Mouse (Mus musculus) ovary, postnatal 14 days (tissue): Measurements from ENCODE around the gene Tnr.

Experiments used
- DNase-seq: peaks from one replicate; pipeline ENCODE4 v3.0.0; 2022; ENCODE audit warnings: low spot score

The Tnr gene

DNA sequence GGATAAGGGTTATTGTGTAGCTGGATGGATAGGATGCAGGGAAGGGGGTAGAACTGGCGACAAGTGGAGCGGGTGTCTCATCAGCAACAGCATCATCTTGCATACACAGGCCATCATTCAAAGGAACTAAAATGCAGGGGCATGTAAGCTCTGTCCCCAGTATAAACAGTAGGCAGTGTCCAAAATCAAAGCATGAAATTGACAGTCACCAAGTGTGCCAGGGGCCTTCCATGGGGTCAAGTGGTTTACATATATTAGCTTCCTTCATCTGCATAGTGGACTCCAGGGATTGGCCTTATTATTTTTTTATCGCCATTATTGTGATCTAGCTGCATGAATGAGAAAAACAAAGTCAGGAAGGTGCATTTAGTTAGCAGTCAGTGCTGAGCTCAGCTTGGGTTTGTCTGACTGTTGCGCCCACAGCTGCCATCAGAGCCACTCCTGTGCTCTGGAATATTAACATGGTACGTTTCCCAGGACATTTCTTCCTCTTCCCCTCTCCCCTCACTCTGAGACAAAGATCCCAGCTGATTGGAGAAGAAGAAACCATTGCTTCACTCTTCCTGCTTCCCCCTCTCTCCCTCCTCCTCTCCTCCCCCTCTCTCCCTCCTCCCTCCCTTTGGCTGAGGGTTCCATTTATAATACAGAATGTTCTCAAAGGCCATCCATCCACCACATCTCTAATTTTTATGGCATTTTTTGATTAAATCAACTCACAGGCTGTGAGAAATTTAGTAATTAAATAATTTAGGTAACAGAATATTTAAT lies 106.4 kb downstream of the Tnr start:
- DNase-seq = no peak

GRCm38 (mm10) chr1:159632558-159632957 lies 109.0 kb downstream of the Tnr start:
- DNase-seq = no peak

DNA sequence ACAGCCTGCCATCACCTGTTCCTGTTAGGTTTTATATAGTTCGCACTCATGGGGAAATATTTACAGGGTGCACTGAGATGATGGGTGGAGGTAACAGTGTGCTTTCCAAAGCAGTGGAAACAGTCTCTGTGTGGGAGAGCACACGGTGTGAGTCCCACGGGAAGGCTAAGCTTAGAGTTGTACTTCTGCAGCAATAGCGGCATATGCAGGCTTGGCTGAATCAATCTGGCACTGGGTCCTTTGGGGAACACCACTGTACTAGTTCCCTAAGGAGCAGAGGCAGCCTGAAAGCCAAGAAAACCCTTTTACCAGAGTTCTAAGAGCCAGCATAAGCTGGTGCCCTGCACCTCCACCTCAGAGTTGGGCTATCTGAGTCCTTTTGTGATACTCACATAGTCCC lies 115.8 kb downstream of the Tnr start:
- DNase-seq = no peak

DNA sequence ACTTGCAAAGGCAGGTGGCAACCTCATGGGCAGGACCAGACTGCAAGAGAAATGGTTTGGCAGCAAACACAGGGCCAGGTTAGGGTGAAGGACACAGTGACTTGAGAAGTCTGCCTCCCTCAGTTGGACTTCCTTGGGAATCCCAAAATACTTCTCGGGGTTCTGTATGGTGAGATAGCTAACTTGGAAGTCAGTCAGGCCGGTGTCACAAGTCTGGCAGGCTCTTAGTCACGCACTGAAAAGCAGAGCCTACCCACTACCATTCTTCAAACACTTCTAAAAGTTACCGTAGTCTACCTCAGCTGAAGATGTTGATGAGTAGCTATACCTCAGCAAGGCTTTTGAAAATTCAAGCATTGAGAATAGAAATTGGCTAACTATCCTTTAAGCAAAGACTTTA lies 122.2 kb downstream of the Tnr start:
- DNase-seq = no peak

- DNase-seq = no peak
These were observed 126.9 kb downstream of the Tnr start for GRCm38 (mm10) chr1:159650486-159650885.

DNA sequence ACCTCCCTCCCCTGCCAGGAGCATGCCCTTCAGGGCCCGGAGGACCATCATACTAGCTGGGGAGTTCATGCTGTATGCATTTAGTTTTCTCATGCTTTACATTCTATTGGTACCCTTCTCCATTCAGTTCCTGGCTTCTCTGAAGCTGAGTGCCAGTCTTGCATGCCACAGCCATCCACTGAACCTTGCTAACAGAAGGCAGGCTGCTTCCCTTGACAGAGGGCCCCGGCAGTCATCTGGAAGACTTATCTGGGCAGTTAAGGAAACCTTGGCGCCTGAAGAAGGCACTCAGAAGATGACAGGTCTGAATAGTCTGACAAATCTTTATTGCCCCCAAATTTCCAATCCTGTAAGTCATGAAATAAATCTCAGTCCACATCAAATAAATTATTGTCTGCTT lies 131.7 kb downstream of the Tnr start:
- no peak for DNase-seq

DNA sequence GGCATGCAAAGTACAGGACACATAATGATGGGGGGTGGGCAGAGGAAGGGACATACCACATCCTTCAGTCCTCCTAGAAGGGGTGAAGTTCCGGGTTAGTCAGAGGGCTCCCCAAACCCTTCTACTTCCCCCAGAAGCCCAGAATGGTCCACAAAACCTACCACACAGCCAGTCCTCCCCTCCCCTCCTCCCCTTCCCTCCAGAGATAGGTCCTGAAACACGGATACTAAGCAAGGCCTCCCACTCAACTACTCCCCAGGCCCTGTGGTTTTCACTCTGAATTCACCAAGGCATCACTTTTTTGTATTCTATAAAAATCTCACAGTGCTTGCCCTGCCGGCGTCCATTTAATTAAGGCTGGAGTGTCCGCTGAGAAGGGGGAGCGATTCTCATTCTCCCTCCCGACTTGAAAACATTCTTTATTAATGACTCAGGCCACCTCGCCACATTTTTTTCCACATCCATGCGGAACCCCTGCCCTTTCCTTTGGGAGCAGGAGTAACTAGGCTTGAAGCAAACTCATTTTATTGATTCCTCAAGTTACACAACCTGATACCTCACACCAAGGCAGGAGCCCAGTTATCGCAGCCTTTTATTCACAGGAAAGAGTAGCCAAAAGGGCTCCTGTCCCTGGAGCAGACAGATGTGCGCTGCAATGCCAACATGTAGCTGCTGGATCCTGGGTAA lies 134.4 kb downstream of the Tnr start:
- DNase-seq = no peak

DNA sequence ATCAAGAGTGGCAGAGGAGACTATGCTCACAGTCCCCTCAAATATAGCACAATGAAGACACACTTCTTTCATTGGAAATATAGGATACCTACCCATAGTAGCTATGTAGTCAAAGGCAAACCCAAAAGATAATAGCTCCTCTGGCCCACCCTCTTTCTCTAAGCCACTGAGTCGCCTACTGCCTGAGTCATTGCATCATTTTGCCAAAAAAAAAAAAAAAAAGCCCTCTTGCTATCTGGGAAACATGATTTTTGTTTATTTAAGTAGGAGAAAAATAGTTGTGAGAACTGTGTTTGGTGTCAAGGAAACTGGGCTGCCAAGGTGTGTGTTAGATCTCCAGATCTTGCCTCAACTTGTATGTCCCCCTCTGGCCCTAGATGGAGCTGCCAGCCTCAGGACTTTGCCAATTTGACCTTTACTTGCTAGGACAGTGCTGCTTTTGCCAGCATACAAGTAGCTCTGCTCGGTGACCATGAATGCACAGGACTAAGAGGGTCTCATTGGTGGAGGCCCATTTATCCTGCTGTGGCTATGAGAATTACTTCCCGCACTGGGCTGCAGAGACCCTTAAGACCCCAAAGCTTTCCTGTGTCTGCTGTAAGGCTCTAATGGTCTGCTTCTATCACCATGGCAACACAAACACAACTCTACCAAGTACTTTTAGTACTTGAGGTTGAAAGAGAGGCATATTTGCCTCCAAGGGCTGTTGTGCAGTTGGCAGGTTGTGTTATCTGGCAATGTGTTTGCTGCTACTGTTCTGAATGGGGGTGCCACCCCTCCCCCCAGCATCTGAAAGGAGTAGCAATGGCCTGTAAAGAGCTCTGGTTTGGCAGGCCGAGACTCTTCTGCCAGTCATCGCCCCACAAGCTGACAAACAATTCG lies 137.3 kb downstream of the Tnr start:
- no peak for DNase-seq

DNA sequence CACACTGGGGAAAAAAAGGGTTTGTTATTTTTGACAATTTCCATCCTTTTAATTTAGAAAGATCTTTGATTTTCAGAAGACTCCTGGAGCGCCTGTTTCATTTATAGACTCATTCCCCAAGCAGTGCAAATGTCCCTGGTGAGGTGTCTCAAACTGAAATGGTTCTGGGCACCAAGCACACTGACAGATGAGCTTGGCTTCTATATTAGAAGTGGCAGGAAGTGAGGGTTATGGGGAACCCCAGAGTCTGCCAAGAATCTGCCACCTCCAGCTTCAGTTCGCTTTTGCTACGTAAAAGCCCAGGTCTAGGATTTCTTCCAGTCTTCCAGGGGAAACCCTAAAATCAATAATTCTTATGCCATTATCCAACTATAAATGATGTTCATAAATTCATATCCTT lies 140.9 kb downstream of the Tnr start:
- no peak for DNase-seq

GRCm38 (mm10) chr1:159664945-159665344 lies 141.4 kb downstream of the Tnr start:
- DNase-seq = no peak

GRCm38 (mm10) chr1:159670629-159671150 lies 147.1 kb downstream of the Tnr start:
- no peak for DNase-seq

DNA sequence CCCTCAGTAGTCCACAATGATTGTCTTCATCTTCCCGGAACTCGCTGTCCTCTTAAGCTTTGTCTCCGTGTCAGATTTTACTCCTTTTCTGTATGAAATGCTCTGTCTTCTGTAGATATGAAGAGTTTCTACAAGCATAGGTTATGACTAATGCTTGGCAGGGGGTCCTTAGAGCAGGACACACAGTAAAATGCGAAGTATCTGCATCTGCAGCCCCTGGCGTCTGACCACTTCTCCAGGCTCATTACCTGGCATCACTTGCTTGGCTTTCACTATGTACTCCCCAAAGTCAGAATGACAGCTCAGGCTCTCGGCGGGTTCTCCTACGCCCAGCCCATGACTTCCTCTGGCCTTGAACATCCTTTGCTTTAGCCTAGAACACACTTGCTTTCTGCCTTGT lies 147.6 kb downstream of the Tnr start:
- DNase-seq = no peak

GRCm38 (mm10) chr1:159674240-159674639 lies 150.7 kb downstream of the Tnr start:
- DNase-seq = no peak

DNA sequence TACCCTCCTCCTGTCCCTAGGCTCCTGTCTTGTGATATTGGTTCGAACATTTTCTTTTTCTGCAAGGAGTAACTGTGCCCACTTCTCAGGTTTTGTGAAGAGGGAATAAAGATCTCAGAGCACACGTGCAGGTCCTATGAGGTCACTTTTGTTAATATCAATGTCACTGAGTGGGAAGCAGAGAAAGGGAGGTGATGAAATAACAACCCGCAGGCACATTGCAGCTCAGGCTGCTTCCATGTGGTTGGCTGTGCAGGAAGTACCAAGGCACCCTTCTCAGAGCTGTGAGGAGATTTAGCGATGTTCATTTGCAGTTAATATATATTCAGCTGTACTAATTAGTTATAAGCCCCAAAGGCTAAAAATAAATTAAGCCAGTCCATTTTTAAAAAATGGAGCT lies 151.9 kb downstream of the Tnr start:
- no peak for DNase-seq

GRCm38 (mm10) chr1:159678221-159678935 lies 154.8 kb downstream of the Tnr start:
- DNase-seq = no peak

DNA sequence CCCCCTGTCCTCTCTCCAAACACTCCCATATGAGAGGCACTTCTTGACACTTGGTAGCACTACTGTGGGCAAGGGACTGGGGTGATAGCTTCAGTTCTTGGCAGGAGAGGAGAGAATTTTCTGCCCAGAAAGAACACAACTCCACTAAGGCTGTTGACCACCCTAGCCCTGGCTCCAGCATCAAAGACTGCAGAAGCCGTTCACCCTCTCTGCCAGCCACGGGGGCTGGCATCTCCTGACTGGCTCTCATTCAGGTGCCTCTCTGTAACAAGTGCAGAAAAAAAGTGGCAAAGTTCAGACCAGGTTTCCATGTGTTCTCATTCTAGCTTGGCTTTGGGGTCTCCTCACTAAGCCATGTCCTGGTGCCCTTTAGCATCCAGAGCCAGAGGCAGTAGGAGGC lies 157.7 kb downstream of the Tnr start:
- no peak for DNase-seq

GRCm38 (mm10) chr1:159686476-159687231 lies 163.1 kb downstream of the Tnr start:
- peak; percentile 64 for DNase-seq

DNA sequence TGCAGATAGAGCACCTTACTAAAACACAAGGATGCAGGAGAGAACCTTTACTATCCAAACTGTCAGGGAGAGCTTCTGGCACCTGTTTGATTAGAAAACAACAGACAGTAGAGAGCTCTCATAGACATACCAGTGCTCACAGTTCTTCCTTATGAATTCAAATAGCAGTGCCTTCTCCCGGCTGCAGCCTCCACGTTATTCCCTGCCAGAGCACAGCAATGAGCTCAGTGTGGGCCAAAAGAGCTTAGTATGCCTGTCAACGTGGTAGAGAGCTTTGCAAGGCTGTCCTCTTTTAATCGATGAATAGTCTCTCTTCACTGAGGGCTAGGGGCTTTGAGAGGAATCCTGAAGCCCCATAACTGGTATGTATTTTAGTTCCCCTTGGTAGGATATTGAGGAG lies 173.1 kb downstream of the Tnr start:
- no peak for DNase-seq

DNA sequence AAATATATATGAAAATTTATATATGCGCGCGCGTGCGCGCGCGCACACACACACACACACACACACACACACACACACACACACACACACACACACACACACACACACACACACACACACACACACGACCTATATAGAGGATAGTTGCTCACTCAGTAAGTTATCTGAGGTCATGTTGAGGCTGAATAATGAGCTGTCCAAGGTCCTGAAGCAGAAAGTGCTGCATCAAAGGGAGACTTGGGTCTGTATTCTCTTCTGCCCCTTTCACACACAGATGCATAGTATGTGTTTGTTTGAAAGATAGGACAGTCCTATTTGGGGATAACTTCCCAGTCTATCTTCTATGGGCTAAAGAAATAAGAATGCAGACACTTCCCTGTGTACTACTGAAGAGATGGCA lies 178.5 kb downstream of the Tnr start:
- peak; percentile 29 for DNase-seq

- no peak for DNase-seq
These were observed 181.4 kb downstream of the Tnr start for GRCm38 (mm10) chr1:159704925-159705324.

DNA sequence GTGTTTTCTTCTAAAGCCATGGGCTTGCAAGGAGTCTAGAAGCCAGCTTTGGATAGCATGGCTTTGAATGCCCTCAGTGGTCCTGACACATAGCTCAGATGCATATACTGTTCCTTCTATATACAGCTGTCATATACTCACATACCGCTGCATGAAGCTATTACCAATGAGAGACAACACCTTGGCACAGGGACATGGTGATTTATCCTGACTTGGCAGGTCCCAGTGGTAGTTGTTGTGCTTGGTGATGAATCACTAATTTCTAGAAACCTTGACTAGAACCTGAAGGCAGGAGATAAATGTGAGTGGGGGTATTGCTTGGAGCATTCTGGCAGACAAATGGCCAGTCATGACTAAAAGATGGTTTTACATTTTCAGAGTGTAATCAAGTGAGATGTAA lies 192.7 kb downstream of the Tnr start:
- DNase-seq = no peak
